Mouse (Mus musculus) induced T-regulatory cell, adult 2 months (primary cell): ENCODE measurements around the gene Itsn1.
A peak's percentile ranks its signal among the peaks of the same experiment; 100 is the strongest.

ENCODE experiments used
- DNase-seq: peaks from one replicate; pipeline ENCODE4 v3.0.0-alpha.2; 2012; ENCODE audit warnings: low read depth

Gene Itsn1

DNA sequence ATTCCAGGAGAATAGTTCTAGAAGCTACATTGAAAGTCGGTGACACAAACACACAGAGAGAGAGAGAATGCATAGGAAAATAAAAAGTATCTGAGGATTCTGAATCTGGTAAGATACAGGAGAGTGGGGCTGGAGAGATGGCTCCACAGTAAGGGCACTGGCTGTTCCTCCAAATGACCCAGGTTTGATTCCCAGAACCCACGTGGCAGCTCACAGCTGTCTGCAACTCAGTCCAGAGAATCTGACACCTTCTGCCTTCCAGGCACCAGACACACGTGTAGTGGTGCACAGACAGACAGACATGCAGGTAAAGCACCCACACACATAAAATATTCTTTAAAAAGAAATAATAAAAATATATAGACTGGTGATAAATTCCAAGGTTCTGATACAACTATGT lies 144.6 kb downstream of the Itsn1 start:
- no peak for DNase-seq

- no peak for DNase-seq
Measured at GRCm38 (mm10) chr16:91875567-91876344, 146.7 kb downstream of the Itsn1 start.

- DNase-seq = no peak
Measured at GRCm38 (mm10) chr16:91876457-91876856, 147.4 kb downstream of the Itsn1 start.

DNA sequence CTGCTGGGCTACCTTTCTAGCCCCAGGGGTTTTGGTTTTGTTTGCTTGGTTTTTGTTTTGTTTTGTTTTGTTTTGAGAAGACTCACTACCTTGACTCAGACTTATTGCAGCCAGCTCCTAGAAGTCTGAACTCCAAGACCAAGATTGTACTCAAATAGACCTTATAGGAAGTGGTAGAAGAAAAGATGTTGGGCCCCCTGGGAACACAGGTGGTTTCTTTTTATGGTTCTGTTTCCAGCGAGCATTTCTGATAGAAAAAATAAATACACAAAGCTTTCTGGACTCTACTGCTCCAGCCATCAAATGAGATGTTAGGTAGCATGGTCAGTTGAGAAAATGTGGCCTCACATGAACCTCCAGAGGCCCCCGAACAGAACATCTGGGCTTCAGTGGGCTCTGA lies 150.0 kb downstream of the Itsn1 start:
- DNase-seq = no peak

DNA sequence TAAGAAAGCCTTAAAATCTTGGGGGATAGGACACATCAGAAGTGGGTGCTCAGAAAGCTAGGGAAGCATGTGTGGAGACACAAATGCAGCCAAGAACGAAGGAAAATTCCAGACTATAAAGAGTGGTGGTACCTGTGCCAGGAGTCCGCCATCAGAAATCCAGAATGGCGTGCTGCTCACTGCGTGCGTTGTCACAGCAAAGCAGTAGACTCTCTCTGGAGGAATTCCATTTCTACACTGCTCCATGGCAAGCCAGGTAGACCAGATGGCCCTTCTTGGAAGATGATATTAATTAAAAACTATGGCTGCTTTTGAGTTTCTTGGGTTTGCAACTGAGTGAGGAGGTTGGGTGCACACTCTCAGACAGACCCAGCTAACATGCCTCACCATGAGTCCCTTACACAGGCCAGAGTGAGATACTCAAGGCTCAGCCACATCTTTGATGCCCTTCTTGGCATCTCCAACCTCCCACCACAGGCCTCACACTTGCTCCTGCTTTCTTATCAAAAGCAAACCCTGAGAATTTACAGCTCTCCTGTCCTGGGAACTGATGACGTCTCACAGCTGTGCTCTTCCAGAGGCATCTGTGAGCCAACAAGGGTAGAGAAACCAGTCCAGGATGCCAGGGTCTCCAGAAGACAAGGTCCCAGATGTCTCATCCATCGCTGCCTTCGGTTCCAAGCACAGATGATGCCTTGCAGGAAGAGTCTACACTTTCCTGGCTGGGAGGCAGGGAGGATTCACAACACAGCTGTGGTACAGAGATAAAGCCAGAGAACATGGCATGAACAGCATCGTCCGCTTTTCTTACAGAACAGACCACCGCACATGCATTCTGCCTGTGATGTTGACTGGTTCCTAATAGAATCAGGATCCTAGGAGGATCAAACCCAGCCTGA lies 152.0 kb downstream of the Itsn1 start:
- DNase-seq = no peak

DNA sequence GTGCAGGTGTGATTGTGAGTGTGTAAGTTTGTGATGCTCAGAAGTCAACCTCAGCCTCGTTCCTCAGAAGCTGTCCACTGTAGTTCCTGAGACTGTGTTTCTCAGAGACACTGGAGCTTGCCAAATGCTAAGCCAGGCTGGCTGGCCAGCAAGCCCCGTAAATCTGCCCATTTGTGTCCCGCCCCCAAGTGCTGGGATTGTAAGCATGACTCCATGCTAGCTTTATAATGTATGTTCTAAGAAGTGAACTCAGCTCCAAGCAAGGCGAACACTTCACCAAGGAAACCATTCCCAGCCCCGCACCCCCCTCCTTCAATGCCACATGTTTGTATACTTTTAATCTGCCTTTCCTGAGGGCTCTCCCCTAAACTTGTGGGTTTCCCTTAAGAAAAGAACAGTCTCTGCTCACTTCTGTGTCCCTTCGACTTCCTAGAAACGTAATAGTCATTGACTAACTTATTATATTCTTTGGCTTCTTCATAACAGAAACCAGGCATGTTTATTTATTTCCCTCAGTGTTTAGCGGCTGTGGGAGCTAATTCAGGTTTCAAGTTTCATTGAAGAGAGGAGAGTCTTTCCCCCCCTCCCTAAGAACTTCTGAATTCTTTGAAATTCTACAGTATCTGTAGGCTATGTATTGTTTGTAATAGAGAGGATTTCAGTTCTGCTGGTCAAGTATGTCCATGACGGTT lies 153.2 kb downstream of the Itsn1 start:
- DNase-seq = no peak

DNA sequence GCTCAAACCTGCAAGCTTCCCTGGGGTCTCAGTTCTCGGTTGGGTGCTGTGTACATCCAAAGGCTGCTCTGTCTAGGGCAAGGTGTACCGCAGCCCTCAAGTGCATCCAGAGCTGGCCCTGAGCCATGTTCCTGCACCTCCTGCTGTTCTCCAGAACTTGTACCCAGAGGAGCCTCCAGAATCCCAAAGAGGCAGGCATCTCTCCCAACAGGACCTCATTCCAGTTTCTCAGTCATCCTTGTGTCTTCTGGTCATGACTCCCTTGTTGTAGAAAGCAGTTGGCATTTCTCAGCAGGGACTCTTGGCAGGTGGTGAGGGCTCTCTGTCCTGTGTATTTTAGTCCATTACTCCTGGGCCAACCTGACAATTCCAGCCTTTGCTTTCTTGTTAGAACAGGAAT lies 154.6 kb downstream of the Itsn1 start:
- no peak for DNase-seq

DNA sequence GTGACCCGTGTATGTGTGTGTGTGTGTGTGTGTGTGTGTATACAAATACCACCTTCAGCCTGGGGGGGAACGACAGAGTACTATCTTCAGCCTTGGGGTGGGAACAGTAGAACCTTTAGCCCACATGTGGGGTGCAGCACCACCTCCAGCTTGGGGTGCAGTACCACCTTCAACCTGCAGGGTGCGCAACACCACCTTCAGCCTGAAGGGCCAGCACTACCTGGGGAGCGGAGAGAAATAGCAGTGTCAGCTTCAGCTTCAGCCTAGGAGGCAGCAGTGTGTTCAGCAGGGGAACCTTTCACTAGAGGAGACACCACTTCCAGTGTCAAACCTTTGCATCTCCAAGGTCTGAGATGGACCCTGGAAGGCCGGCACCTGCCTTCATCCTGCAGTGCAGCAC lies 155.1 kb downstream of the Itsn1 start:
- peak; percentile 79 for DNase-seq

DNA sequence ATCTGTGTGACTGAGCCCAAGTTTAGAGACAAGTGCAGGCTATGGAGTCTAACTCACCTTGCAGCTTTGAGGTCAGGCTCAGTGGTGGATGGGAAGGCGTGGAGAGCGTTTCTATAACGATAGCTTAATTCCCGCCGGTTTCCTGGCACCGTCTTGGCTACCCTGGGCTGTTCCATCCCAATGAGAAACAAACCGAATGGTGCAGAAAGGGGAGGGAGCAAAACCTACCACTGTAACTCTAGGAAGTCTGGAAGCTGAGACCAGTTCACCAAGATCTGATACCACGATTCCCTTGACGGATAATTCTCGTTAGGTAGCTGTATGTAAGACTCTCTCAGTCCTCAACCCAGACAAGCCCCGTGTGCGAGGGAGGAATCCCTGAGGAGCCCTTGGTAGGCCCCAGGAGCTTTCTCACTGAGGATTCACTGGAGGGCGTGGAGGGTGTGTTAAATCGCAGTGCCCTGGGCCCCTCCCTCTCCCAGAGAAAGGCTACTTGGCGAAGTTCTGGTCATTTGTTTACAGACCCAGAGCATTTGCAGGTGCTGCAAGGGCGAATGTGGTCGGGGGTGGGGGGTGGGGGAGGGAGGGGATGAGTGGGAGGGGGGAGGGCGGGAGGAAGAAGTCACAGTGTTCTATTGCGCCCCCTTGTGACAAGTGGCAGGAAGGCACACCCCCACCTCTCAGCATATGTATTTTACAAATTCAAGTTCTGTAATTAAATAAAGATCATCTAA lies 156.5 kb downstream of the Itsn1 start:
- DNase-seq = peak; percentile 71

GRCm38 (mm10) chr16:91888368-91888767 lies 159.3 kb downstream of the Itsn1 start:
- no peak for DNase-seq

DNA sequence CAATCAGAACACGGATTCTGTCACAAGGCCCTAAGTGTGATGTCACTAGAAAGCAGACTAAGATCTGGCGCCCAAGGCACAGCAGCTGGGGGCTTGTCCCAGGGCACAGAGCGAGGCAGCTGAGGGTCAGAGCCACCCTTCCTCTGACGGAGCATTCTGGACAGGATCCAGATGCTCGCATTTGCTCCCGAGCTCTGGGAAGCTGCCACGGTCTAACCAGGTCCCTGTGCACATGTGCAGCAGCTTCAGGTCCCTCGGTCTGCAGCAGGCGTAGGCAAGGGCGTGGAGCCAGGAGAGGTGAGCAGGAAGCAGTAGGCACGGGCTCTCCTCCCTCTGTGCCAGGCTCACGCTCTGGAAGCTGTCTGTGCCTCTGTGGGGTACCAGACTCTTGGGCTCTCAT lies 160.8 kb downstream of the Itsn1 start:
- no peak for DNase-seq

- no peak for DNase-seq
Measured at GRCm38 (mm10) chr16:91891218-91891617, 162.1 kb downstream of the Itsn1 start.

GRCm38 (mm10) chr16:91896426-91896830 lies 167.3 kb downstream of the Itsn1 start:
- no peak for DNase-seq

GRCm38 (mm10) chr16:91898850-91899848 lies 170.1 kb downstream of the Itsn1 start:
- no peak for DNase-seq

GRCm38 (mm10) chr16:91900274-91900673 lies 171.2 kb downstream of the Itsn1 start:
- DNase-seq = no peak

GRCm38 (mm10) chr16:91903801-91904506 lies 174.9 kb downstream of the Itsn1 start:
- DNase-seq = no peak

- DNase-seq = no peak
Measured at GRCm38 (mm10) chr16:91905127-91905860, 176.2 kb downstream of the Itsn1 start.

DNA sequence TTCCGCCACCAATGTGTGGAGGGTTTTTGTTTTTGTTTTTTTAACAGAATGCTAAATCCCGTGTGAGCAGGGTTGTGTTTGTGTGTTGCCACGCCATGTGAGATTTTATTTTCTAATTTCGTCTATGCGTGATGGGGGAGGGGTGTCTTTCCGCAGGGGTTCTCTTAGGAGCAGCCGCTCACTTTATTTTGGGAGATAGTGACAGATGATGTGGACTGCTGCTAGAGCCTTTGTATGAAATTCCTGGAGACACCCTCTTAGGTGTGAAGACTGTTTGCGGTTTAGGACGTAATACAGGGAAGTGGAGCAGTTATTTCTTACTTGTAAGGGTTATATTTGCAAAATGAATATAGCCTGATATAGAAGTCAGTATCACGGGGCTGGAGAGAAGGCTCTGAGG lies 176.9 kb downstream of the Itsn1 start:
- DNase-seq = no peak

DNA sequence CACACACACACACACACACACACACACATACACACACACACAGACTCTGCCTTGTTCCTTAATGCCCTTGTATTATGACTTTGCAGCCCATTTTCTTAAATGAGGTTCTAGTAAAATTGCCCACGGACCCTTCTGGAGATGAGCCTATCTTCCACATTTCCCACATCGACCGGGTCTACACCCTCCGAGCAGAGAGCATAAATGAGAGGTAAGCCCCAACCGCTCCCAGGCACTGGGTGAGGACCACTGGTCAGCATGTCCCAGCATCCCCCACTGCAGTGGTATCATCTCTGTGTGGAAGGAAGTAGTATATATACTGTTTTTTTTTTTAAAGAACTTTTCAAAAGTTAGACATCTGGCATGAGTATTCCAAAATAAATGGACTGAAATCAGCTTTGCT lies 177.6 kb downstream of the Itsn1 start:
- no peak for DNase-seq
